Mouse (Mus musculus): ENCODE measurements around the gene Deaf1.
A peak's percentile ranks its signal among the peaks of the same experiment; 100 is the strongest.
"Not testable (repeated sequence)": the region's sequence is repeated elsewhere in the genome, so short reads cannot be mapped to it uniquely, and the experiment has no call there.

The Deaf1 gene

GRCm38 (mm10) chr7:141261480-141261879, 66.0 kb downstream of the Deaf1 start:
- peak; percentile 87 for DNase-seq

- no peak for DNase-seq
Observed at GRCm38 (mm10) chr7:141256159-141256558, 71.3 kb downstream of the Deaf1 start.

DNA sequence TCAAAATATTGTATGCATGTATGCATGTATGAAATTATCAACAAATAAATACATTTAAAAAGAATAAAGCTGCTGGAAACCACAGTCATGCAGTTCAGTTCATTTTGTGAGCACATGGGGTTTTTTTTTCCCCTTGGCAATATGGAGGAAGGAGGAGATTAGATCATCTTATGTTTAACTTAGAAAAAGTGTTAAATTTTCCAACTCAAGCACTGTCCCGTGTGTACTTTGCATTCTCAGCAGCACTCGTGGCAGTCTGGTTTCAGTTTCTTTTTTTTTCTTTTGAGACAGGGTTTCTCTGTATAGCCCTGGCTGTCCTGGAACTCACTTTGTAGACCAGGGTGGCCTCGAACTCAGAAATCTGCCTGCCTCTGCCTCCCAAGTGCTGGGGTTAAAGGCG, 77.0 kb downstream of the Deaf1 start:
- not testable (repeated sequence) for DNase-seq

All from heart, adult 11 months (tissue).